Mouse (Mus musculus) hindbrain, embryonic 16.5 days (tissue): ENCODE measurements around the gene Npr3. TPM values are rescaled to one million over a fixed set of nuclear protein-coding genes. Genes with fewer than 3 reads are reported as not detected.

Experiments used
- ATAC-seq: fragments of 200-750 bp; cut with Nextera tagmentation; 2 replicates; pipeline ENCODE4 v1.8.0; 2017; ENCODE audit warnings: moderate TSS enrichment, moderate library complexity
- H3K27ac ChIP-seq: fragments of 300-500 bp; sonication (generic); 2 replicates; pipeline ENCODE4 v1.5.1; 2014; ENCODE audit warnings: low read depth, mild to moderate bottlenecking, control low read depth, low read length, moderate library complexity
- H3K27me3 ChIP-seq: fragments of 300-500 bp; sonication (generic); replicated peaks from 2 replicates; pipeline ENCODE4 v1.6.1; 2014; ENCODE audit warnings: low read length; ENCODE audit not compliant: control insufficient read depth, insufficient read depth
- H3K36me3 ChIP-seq: fragments of 300-500 bp; sonication (generic); 2 replicates; pipeline ENCODE4 v1.6.1; 2014; ENCODE audit warnings: mild to moderate bottlenecking, low read length, moderate library complexity, mixed read lengths; ENCODE audit not compliant: control insufficient read depth, insufficient read depth
- H3K4me1 ChIP-seq: fragments of 300-500 bp; sonication (generic); 2 replicates; pipeline ENCODE4 v1.6.1; 2014; ENCODE audit warnings: low read depth, low read length; ENCODE audit not compliant: control insufficient read depth, insufficient read depth
- H3K4me2 ChIP-seq: fragments of 300-500 bp; sonication (generic); 2 replicates; pipeline ENCODE4 v1.6.1; 2014; ENCODE audit warnings: mild to moderate bottlenecking, low read length, control low read depth, moderate library complexity
- H3K4me3 ChIP-seq: fragments of 300-500 bp; sonication (generic); 2 replicates; pipeline ENCODE4 v1.5.1; 2014; ENCODE audit warnings: mild to moderate bottlenecking, low read length, control low read depth, moderate library complexity
- H3K9ac ChIP-seq: fragments of 300-500 bp; sonication (generic); 2 replicates; pipeline ENCODE4 v1.6.1; 2014; ENCODE audit warnings: low read depth, mild to moderate bottlenecking, control low read depth, low read length, moderate library complexity
- H3K9me3 ChIP-seq: fragments of 300-500 bp; sonication (generic); 2 replicates; pipeline ENCODE4 v1.6.1; 2014; ENCODE audit warnings: mild to moderate bottlenecking, low read length, moderate library complexity; ENCODE audit not compliant: control insufficient read depth
- WGBS: fragments of 180-500 bp; shearing (Covaris S2); extraction: QIAGEN DNeasy Blood & Tissue Kit; methylation state at CpG from one replicate; pipeline ENCODE4 v1.1.7; 2014; 5-methylcytosine and 5-hydroxymethylcytosine counted together
- polyA plus RNA-seq: library from polyadenylated mRNA; unstranded; fragments of >200 nt; fragmentation: Nextera tagmentation; extraction: Ambion mirVana; gene quantifications from 2 replicates; pipeline ENCODE4 v1.2.1, GENCODE M21; 2015

Npr3 gene
- 1.1 and 1.3 TPM in 2 replicates for polyA plus RNA-seq

DNA sequence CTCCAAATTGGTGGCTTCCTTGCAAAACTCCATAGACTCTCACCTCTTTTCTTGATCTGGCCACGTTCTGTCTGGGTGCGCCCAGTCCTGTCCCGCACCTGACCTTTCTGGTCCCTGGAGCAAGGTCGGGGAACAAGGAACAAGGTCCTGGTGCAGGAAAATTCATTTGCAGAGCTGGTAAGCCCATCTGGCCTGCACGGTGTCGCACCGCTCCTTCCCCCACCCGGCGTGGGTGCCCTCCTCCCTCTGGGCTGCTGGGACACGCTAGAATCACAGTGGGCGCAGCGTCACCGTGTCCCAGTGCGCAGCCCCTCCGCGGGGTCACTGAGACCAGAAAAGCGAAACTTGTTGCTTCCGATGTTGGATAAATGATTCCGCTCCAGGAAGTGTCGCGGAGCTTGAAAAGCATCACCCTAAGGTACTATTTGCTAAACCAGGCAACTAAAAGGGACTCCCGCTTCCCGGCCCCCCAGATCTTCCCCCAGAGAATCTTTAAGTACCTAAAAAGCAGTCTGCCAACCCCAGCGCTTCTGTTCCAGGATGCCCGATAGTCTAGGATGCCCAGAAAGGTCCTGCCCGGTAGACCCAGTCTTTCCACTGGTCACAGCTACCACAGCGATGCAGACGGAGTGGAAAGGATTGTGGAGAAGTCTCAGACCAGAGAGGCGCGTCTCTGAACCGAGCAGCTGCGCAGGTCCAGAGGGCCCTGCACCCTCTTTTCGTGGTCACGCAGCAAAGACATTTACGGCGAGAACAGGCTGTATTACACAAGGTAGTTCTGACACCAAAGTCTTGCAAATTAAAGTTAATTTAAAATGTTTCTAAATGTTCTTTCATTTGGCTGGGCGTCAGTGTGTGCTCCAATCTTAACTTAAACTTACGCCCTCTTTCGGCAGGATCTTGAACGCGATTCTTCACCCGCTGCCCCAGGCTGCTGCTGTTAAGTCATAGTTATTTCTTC is at the start of gene Npr3:
TSS of gene Npr3 (minus strand) at position 717 of the 961 bp plus-strand sequence.
- Histone ChIP-seq H3K36me3 (no peaks in the 10 kb centered on the region), H3K4me3 (peak within 1 kb of the TSS; percentile 56), H3K4me2 (peak within 1 kb of the TSS; percentile 99), H3K9ac (peak within 1 kb of the TSS; percentile 50), H3K9me3 (no peaks in the 10 kb centered on the region), H3K4me1 (peaks cover 36% of the 10 kb centered on the region), H3K27me3 (peaks cover 20% of the 10 kb centered on the region), H3K27ac (0 out of 2 replicates have a peak within 1 kb of the TSS, but pooled peaks have one; percentile 39)
- ATAC-seq, result no peak
- WGBS, result under 1% methylated on average over 42 of the region's 42 CpGs

DNA sequence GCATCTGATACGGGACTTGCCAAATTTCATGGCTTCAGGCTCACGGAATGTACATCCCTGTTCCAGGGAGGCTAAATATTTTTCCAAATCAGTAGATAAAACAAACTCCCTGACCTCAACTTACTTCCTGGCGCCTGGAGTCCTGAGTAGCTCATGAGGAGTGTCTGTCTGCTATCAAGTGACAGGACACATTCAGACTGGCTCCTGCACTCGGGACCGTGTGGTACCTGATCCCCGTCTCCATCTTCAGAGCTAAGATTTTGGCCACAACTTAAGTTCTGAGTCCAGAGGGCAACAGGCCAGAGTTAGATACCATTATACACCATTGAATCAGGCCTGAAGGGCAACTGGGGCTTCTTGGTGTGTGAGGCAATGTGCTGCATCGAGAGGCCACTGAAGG is 49.0 kb upstream of the Npr3 start:
- H3K9ac ChIP-seq, result no peak overlapping the region
- no peak overlapping the region for H3K4me3 ChIP-seq
- H3K4me1 ChIP-seq, result no peaks in the 10 kb centered on the region
- no peaks in the 10 kb centered on the region for H3K36me3 ChIP-seq
- H3K4me2 ChIP-seq, result no peak overlapping the region
- H3K27ac ChIP-seq, result no peak overlapping the region
- ATAC-seq, result no peak
- H3K9me3 ChIP-seq, result no peaks in the 10 kb centered on the region
- WGBS, result 92% methylated on average over 7 of the region's 7 CpGs
- H3K27me3 ChIP-seq, result no peaks in the 10 kb centered on the region

DNA sequence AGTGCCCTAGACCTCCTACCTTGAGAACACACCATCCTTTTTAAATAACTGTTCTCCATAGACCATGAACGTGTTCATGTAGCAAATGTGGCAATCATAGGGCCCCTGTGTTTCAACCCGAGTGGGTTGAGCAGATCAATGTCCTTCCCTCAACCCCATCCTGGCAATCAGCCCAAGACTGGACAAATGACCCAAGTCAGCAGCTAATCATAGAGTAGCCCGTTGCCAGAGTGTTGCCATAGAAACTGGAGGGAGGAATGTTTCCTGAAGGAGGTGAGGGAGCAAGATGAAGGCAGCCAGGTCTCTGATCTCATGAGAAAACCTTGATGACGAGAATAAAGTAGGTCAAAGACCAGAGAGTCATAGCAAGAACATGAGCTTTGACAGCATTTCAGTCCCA is 47.1 kb upstream of the Npr3 start:
- H3K9ac ChIP-seq, result no peak overlapping the region
- no peak for ATAC-seq
- no peaks in the 10 kb centered on the region for H3K4me1 ChIP-seq
- H3K36me3 ChIP-seq, result no peaks in the 10 kb centered on the region
- H3K4me3 ChIP-seq, result no peak overlapping the region
- no peak overlapping the region for H3K4me2 ChIP-seq
- 59% methylated on average over 4 of the region's 4 CpGs for WGBS
- H3K27ac ChIP-seq, result no peak overlapping the region
- H3K9me3 ChIP-seq, result no peaks in the 10 kb centered on the region
- H3K27me3 ChIP-seq, result no peaks in the 10 kb centered on the region

DNA sequence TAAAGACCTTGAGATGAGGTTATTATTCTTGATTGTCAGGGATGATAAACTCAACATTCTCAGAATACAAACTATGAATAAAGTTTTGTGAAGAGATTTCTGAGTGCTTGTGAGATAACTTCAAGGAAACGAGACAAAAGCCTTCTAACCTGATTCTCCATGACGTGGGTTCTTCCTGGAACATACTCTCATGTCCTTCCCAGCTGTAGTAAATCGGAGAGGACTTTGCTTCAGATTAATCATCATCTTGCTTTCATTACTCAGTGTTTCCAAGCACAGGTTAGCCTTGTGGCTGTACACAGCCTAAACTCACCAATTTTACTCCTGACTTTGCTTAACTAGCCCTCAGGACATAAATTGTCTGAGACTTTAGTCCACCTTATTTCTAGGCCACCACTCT is 45.1 kb upstream of the Npr3 start:
- ATAC-seq, result no peak
- Histone ChIP-seq H3K27me3 (no peaks in the 10 kb centered on the region), H3K9ac (no peak overlapping the region), H3K9me3 (no peaks in the 10 kb centered on the region), H3K4me3 (no peak overlapping the region), H3K27ac (no peak overlapping the region), H3K4me1 (no peaks in the 10 kb centered on the region), H3K36me3 (no peaks in the 10 kb centered on the region), H3K4me2 (no peak overlapping the region)
- WGBS, result 89% methylated on average over 3 of the region's 3 CpGs

DNA sequence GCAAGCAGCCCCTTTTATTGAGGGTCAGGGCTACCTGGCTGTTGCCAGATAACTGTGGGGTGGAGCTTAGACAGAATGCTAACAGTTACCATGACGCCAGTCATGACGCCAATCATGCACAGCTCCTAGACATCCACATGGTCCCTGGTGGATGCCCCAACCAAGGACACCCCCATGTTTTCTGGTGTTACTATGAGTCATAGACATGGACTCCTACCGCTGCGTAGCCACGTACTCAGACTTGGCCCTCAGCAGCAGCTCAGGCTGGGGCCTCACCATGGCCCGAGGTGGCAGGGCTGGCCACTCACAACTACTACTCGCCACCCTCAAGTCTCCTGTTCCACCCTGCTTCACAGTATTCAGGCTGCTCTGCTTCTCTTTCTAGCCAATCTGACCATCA is 44.1 kb upstream of the Npr3 start:
- H3K27ac ChIP-seq, result no peak overlapping the region
- H3K36me3 ChIP-seq, result no peaks in the 10 kb centered on the region
- 93% methylated on average over 7 of the region's 7 CpGs for WGBS

DNA sequence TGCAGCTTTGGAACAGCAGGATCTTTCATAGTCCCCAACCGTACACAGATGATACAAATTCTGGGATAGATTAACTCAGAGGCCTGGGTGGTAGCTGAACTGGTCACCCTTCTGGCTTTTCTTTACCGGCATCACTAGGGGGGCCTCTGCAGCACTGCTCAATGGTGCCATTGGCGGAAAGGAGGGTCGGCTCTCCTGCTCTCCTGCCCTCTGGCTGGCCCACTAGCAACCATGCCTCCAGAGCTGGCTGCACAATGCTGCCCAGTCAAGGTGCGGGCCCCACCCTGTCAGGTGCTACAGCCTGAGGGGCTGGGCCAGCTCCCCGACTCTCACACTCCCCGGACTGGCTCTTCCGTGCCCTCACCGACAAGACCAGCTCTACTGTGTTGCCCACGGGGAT is 43.1 kb upstream of the Npr3 start:
- no peak overlapping the region for H3K4me3 ChIP-seq
- no peaks in the 10 kb centered on the region for H3K9me3 ChIP-seq
- no peak overlapping the region for H3K27ac ChIP-seq
- H3K36me3 ChIP-seq, result no peaks in the 10 kb centered on the region
- no peak for ATAC-seq
- 96% methylated on average over 9 of the region's 10 CpGs for WGBS
- no peak overlapping the region for H3K4me2 ChIP-seq
- H3K27me3 ChIP-seq, result no peaks in the 10 kb centered on the region
- H3K4me1 ChIP-seq, result no peaks in the 10 kb centered on the region
- no peak overlapping the region for H3K9ac ChIP-seq

More for the DNA sequence above, 44.1 kb upstream of the Npr3 start:
- H3K4me2 ChIP-seq, result no peak overlapping the region
- H3K27me3 ChIP-seq, result no peaks in the 10 kb centered on the region
- no peaks in the 10 kb centered on the region for H3K9me3 ChIP-seq
- H3K4me1 ChIP-seq, result no peaks in the 10 kb centered on the region
- no peak for ATAC-seq
- no peak overlapping the region for H3K9ac ChIP-seq
- H3K4me3 ChIP-seq, result no peak overlapping the region

- Histone ChIP-seq H3K9me3 (no peaks in the 10 kb centered on the region), H3K27me3 (no peaks in the 10 kb centered on the region), H3K36me3 (no peaks in the 10 kb centered on the region), H3K4me3 (no peak overlapping the region), H3K4me2 (no peak overlapping the region), H3K4me1 (no peaks in the 10 kb centered on the region), H3K9ac (no peak overlapping the region), H3K27ac (no peak overlapping the region)
- ATAC-seq, result no peak
- WGBS, result 83% methylated on average over 3 of the region's 3 CpGs
Measured at GRCm38 (mm10) chr15:11949490-11949889, 42.4 kb upstream of the Npr3 start.

DNA sequence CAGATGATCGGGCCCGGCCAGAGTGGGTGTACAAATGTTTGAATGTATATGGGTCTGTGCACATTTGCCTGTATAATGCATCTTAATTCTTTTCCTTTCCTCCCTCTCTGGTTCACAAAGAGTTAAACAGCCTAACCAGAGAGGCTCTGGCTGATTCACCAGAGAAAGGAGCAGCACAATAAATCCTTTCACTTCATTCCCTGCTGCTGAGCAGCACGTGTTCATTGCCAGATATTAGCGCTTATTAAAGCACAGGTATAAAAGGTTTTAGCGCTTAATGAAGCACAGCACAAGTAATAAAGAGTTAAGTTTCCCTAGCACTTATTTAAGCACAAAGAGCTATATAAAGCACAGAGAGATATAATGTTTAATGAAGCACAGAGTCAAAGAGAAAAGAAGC is 33.8 kb upstream of the Npr3 start:
- no peak overlapping the region for H3K4me3 ChIP-seq
- H3K9me3 ChIP-seq, result no peaks in the 10 kb centered on the region
- no peak overlapping the region for H3K4me2 ChIP-seq
- no peaks in the 10 kb centered on the region for H3K27me3 ChIP-seq
- ATAC-seq, result no peak
- H3K4me1 ChIP-seq, result no peaks in the 10 kb centered on the region
- 44% methylated on average over 5 of the region's 5 CpGs for WGBS
- H3K36me3 ChIP-seq, result no peaks in the 10 kb centered on the region
- H3K27ac ChIP-seq, result no peak overlapping the region
- no peak overlapping the region for H3K9ac ChIP-seq

DNA sequence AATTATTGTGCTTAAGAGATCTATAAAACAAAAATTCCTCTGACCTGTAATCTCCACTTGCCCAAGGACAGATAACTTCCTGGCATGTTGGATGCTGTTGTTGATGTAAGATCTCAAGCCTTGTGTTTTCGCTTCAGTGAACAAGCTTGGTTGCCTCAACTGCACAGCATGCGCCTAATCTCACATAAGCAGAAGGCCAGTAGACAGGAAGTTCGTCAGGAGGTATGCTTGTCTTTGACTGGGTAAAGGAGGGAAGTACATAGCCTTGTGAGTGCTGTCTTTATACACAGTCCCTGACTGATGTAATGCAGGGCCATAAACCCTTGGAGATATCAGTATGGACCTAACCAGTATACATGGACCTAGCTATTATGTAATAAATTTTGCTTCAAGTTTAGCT is 20.7 kb upstream of the Npr3 start:
- no peak for ATAC-seq
- H3K9me3 ChIP-seq, result no peaks in the 10 kb centered on the region
- no peaks in the 10 kb centered on the region for H3K27me3 ChIP-seq
- H3K4me3 ChIP-seq, result no peak overlapping the region
- no peaks in the 10 kb centered on the region for H3K36me3 ChIP-seq
- no peaks in the 10 kb centered on the region for H3K4me1 ChIP-seq
- WGBS, result 90% methylated on average over 3 of the region's 3 CpGs
- H3K4me2 ChIP-seq, result no peak overlapping the region
- H3K9ac ChIP-seq, result no peak overlapping the region
- H3K27ac ChIP-seq, result no peak overlapping the region
